Mouse (Mus musculus) embryonic facial prominence, embryonic 14.5 days (tissue): ENCODE results near the gene Gm26602. TPM values are rescaled to one million over a fixed set of nuclear protein-coding genes. Genes with fewer than 3 reads are reported as not detected.

ENCODE experiments used
- ATAC-seq: fragments of 200-750 bp; cut with Nextera tagmentation; 2 replicates; pipeline ENCODE4 v1.8.0; 2017; ENCODE audit warnings: low read depth, moderate number of reproducible peaks, moderate TSS enrichment
- DNase-seq: peaks from one replicate; pipeline ENCODE4 v3.0.0-alpha.2; 2015; ENCODE audit warnings: low spot score
- H3K27ac ChIP-seq: fragments of 300-500 bp; sonication (generic); replicated peaks from 2 replicates; pipeline ENCODE4 v1.5.1; 2014; ENCODE audit warnings: low read depth, mild to moderate bottlenecking, low read length, moderate library complexity
- H3K27me3 ChIP-seq: fragments of 300-500 bp; sonication (generic); replicated peaks from 2 replicates; pipeline ENCODE4 v1.6.1; 2014; ENCODE audit warnings: low read length; ENCODE audit not compliant: control insufficient read depth, insufficient read depth
- H3K36me3 ChIP-seq: fragments of 300-500 bp; sonication (generic); 2 replicates; pipeline ENCODE4 v1.6.1; 2014; ENCODE audit warnings: low read length, mixed read lengths; ENCODE audit not compliant: control insufficient read depth, insufficient read depth
- H3K4me1 ChIP-seq: fragments of 300-500 bp; sonication (generic); 2 replicates; pipeline ENCODE4 v1.6.1; 2014; ENCODE audit warnings: antibody characterized with exemption, low read length; ENCODE audit not compliant: control insufficient read depth, insufficient read depth
- H3K4me2 ChIP-seq: fragments of 300-500 bp; sonication (generic); 2 replicates; pipeline ENCODE4 v1.6.1; 2014; ENCODE audit warnings: low read depth, mild to moderate bottlenecking, low read length, moderate library complexity, mixed read lengths
- H3K4me3 ChIP-seq: fragments of 300-500 bp; sonication (generic); 2 replicates; pipeline ENCODE4 v1.5.1; 2014; ENCODE audit warnings: low read depth, mild to moderate bottlenecking, low read length
- H3K9ac ChIP-seq: fragments of 300-500 bp; sonication (generic); 2 replicates; pipeline ENCODE4 v1.6.1; 2014; ENCODE audit warnings: low read depth, mild to moderate bottlenecking, low read length, moderate library complexity, mixed read lengths
- H3K9me3 ChIP-seq: fragments of 300-500 bp; sonication (generic); 2 replicates; pipeline ENCODE4 v1.6.1; 2016; ENCODE audit warnings: low read length; ENCODE audit not compliant: control insufficient read depth
- WGBS: fragments of 180-500 bp; shearing (Covaris S2); extraction: QIAGEN DNeasy Blood & Tissue Kit; methylation state at CpG from one replicate; pipeline ENCODE4 v1.1.7; 2014; 5-methylcytosine and 5-hydroxymethylcytosine counted together
- polyA plus RNA-seq: library from polyadenylated mRNA; unstranded; fragments of >200 nt; fragmentation: Nextera tagmentation; extraction: Ambion mirVana; gene quantifications from 2 replicates; pipeline ENCODE4 v1.2.1, GENCODE M21; 2014

Gm26602 gene
- polyA plus RNA-seq, 1 experiment from 2014 or later, result 4.1 TPM

DNA sequence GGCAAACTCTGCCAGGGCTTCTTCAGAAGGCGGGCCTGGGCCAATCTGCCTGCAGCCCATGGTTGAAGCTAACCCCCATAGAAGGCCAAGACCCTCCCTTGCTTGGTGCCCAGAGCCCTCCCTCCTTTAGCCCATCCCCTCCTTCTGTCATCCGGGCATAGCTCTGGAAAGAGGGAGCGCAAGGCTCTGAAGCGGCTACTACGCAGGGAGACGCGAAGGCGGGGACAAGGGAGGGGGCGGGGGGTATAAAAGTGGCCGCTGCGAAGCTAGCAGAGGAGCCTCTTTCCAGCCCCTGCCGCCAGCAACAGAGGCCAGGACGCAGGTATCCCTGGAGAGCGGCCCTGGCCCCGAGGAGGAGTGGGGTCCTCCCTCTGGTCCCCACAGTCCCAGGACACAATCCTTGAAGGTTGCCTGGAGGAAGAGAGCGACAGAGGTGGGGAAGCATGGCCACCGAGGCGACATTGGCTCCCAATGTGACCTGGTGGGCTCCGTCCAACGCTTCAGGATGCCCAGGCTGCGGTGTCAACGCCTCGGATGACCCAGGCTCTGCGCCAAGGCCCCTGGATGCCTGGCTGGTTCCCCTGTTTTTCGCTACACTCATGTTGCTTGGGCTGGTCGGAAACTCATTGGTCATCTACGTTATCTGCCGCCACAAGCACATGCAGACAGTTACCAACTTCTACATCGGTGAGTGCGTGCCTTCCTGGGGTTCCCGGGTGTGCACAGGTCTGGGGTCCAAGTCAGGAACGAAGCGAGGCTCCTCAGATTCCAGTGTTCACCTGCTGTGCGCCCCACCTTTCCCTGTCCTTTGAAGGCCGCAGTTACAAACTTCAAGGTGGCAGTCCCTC, 7.8 kb downstream of the Gm26602 start:
- Histone ChIP-seq H3K9ac (peak overlapping the region; percentile 45; the same call in 1 of the 2 replicates), H3K4me1 (peaks cover 21% of the 10 kb centered on the region)
- DNase-seq, result no peak

DNA sequence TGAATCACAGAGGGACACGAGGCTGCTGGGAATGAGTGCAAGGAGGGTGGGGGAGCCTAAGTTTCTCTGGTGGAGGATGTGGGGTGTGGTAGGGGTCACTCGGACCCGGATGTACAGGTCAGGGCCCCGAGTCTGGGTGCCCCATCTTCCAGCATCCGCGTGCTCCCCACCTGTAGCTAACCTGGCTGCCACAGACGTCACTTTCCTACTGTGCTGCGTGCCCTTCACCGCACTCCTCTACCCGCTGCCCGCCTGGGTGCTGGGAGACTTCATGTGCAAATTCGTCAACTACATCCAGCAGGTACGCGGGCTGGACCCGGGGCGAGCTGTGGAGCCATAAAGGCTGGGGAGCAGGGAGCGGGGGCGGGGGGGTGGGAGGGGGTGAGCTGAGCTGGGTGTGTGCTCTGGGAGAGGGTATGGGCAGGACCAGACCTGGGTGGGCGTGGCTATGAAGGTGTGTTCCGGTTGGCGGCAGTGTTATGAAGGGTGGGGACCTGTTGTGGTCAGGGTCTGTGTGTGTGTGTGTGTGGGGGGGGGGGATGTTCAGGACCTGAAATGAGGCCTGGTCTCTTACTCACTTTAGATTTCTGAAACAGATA, 8.7 kb downstream of the Gm26602 start:
- H3K9ac ChIP-seq, result peak overlapping the region; percentile 37; the same call in 1 of the 2 replicates
- peaks cover 21% of the 10 kb centered on the region for H3K4me1 ChIP-seq
- H3K4me3 ChIP-seq, result peak overlapping the region; percentile 17; the same call in 1 of the 2 replicates
- H3K36me3 ChIP-seq, result no peaks in the 10 kb centered on the region
- H3K4me2 ChIP-seq, result peak overlapping the region; percentile 34
- 7% methylated on average over 18 of the region's 21 CpGs for WGBS
- no peak overlapping the region for H3K27ac ChIP-seq
- ATAC-seq (no peak), DNase-seq (no peak)
- no peaks in the 10 kb centered on the region for H3K9me3 ChIP-seq
- H3K27me3 ChIP-seq, result peaks cover 60% of the 10 kb centered on the region

More for the DNA sequence above, 7.8 kb downstream of the Gm26602 start:
- Histone ChIP-seq H3K36me3 (no peaks in the 10 kb centered on the region), H3K9me3 (no peaks in the 10 kb centered on the region), H3K4me2 (peak overlapping the region; percentile 40), H3K27me3 (peaks cover 60% of the 10 kb centered on the region), H3K4me3 (peak overlapping the region; percentile 18), H3K27ac (no peak overlapping the region)
- no peak for ATAC-seq
- 6% methylated on average over 32 of the region's 35 CpGs for WGBS

DNA sequence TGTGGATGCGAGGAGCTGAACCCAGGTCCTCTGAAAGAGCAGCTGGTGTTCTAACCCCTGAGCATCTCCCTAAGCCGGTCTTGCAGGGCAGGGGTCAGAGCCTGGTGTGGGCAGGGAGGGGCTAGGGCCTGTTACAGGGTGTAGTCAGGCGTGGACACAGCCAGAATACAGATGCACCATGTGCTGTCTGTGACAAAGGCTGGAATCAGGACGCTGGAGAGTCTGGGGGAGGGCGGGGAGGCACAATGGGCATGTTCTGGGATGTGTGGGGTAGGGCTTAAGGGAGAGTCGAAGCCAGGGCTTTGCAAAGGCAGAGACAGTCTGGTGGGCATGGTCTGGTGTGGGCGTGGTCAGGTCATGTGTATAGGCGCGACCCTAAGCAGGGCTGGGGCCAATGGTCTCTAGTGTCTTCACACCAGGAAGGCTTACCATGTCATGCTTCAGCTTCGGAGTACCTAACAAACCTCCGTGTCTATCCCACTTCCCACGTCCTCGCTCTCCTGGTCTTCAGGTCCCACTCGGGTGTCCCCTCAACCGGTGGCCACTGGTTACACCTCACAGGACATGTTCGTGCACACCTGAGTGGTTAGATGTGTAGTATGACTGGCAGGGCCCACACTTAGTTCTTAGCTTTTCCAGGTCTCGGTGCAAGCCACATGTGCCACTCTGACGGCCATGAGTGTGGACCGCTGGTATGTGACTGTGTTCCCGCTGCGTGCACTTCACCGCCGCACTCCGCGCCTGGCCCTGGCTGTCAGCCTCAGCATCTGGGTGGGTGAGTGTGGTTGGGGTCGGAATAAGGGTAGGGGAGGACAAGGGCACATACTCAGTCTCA, 9.6 kb downstream of the Gm26602 start:
- Histone ChIP-seq H3K27ac (no peak overlapping the region), H3K27me3 (peaks cover 60% of the 10 kb centered on the region), H3K9ac (no peak overlapping the region), H3K4me1 (peaks cover 21% of the 10 kb centered on the region), H3K36me3 (no peaks in the 10 kb centered on the region), H3K9me3 (no peaks in the 10 kb centered on the region), H3K4me2 (no peak overlapping the region), H3K4me3 (peak overlapping the region; percentile 32)
- no peak for DNase-seq
- WGBS, result 22% methylated on average over 25 of the region's 26 CpGs
- ATAC-seq, result no peak

DNA sequence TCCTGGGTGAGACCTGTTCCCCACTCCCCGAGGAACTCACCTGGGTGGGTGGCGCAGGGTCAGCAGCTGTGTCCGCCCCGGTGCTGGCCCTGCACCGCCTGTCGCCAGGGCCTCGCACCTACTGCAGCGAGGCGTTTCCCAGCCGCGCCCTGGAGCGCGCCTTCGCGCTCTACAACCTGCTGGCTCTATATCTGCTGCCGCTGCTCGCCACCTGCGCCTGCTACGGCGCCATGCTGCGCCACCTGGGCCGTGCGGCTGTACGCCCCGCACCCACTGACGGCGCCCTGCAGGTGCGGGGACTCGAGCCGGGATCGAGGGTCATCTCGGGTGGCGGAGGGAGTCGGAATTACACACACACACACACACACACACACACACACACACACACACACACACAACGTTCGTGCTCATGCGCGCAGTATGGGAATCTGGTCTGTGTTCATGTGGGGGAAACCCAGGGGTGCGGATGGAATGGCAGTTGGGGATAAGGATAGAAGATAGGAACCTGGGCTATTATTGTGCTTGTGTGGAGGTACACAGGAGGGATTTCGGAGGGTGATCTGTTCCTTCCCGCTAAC, 10.4 kb downstream of the Gm26602 start, which contains the start of gene R3hdm4:
R3hdm4 (minus strand) TSS at position 251 of the 578 bp plus-strand sequence.
- no peak within 1 kb of the TSS for H3K27ac ChIP-seq
- DNase-seq, result no peak
- H3K9ac ChIP-seq, result no peak within 1 kb of the TSS; the same call in 1 of the 2 replicates
- H3K27me3 ChIP-seq, result peaks cover 60% of the 10 kb centered on the region
- 6% methylated on average over 14 of the region's 41 CpGs for WGBS
- H3K4me1 ChIP-seq, result peaks cover 18% of the 10 kb centered on the region
- no peaks in the 10 kb centered on the region for H3K9me3 ChIP-seq
- peak within 1 kb of the TSS; percentile 49 for H3K4me2 ChIP-seq
- H3K4me3 ChIP-seq, result peak within 1 kb of the TSS; percentile 32
- no peaks in the 10 kb centered on the region for H3K36me3 ChIP-seq
- ATAC-seq, result no peak

DNA sequence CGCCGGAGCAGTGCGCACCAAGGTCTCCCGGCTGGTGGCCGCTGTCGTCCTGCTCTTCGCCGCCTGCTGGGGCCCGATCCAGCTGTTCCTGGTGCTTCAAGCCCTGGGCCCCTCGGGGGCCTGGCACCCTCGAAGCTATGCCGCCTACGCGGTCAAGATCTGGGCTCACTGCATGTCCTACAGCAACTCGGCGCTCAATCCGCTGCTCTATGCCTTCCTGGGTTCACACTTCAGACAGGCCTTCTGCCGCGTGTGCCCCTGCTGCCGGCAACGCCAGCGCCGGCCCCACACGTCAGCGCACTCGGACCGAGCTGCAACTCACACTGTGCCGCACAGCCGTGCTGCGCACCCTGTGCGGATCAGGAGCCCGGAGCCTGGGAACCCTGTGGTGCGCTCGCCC, 10.9 kb downstream of the Gm26602 start:
- Histone ChIP-seq H3K4me3 (peak overlapping the region; percentile 32), H3K36me3 (no peaks in the 10 kb centered on the region), H3K9me3 (no peaks in the 10 kb centered on the region), H3K4me2 (peak overlapping the region; percentile 49), H3K4me1 (peaks cover 18% of the 10 kb centered on the region), H3K27me3 (peaks cover 60% of the 10 kb centered on the region), H3K27ac (no peak overlapping the region), H3K9ac (no peak overlapping the region; the same call in 1 of the 2 replicates)
- peak; percentile 27 for DNase-seq
- WGBS, result 1% methylated on average over 21 of the region's 34 CpGs
- no peak for ATAC-seq

DNA sequence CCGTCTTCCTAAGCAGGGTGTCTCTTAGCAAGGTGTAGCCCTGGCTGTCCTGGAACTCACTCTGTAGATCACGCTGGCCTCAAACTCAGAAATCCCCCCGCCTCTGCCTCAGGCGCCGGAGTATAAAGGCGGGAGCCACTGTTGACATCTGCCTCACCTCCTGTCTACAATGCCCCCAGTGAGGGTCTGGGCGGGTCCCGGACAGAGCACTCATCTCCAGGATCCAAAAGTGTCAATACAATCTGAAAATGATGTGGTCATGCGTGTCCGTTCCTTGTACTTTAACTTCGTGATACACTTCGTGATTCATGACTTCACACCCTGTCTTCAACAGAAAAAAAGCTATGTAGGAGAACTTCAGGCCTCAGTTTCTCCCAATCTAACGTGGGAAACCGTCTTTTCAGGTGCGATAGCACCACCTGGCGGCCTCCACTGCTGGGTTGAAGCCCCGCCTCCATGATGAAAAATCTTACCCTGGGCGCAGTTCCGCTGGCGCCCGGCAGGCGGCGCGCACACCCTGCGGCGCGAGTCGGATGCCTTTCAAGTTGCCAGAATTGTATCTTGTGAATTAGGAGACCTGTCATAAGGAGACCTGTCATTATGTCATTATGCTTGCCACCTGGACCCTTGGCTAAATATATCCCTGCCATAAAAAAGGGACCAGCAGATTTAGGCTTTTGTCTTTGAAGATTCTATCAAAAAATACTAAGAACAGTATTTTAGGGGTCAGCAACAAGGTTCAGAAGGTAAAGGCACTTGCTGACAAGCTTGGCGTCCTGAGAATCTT, 14.5 kb downstream of the Gm26602 start:
- Histone ChIP-seq H3K27me3 (peaks cover 32% of the 10 kb centered on the region), H3K4me2 (peak overlapping the region; percentile 94; the same call in 1 of the 2 replicates), H3K4me1 (peaks cover 25% of the 10 kb centered on the region), H3K36me3 (0 out of 2 replicates have a peak, but pooled peaks cover under 1% of the 10 kb centered on the region), H3K4me3 (peak overlapping the region; percentile 85; the same call in 1 of the 2 replicates), H3K9me3 (no peaks in the 10 kb centered on the region), H3K27ac (0 out of 2 replicates have a peak overlapping the region, but pooled peaks have one; percentile 94), H3K9ac (no peak overlapping the region)
- 10% methylated on average over 29 of the region's 29 CpGs for WGBS
- peak; percentile 88 for DNase-seq
- ATAC-seq, result no peak; the same call in 1 of the 2 replicates

DNA sequence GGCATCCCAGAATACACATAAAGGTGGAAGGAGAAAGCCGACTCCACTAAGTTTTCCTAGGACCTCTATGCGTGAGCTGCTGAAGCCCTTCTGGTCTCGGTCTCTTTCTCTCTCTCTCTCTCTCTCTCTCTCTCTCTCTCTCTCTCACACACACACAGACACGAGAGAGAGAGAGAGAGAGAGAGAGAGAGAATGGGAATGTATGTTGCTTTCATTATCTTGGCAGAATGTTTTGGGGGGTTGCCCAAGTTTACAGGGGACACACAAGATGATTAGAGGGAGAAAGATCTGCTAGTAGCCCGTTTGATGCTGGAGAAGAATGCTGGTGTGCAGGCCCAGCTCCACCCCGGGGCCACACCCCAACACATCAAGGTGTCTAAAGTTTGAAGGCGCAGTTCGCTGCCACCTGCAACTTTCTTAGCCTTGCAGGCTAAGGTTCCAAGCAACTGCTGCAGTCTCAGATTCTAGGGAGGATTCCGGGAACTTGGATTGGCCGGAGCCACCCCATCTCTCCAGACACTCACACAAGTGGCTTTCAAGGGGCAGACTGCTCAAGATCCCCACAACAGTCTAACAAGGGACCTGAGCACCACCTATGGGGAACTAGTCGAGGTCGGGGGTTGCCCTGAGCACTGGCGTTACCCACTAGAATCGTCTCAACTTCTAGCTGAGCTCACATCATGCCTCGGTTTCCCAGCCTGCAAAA, 15.3 kb downstream of the Gm26602 start:
- H3K27ac ChIP-seq, result peak overlapping the region; percentile 94
- DNase-seq, result no peak

More for the DNA sequence above, 15.3 kb downstream of the Gm26602 start:
- Histone ChIP-seq H3K4me2 (peak overlapping the region; percentile 94), H3K4me1 (peaks cover 20% of the 10 kb centered on the region), H3K9me3 (no peaks in the 10 kb centered on the region), H3K9ac (peak overlapping the region; percentile 91), H3K4me3 (peak overlapping the region; percentile 85), H3K27me3 (peaks cover 24% of the 10 kb centered on the region), H3K36me3 (0 out of 2 replicates have a peak, but pooled peaks cover 8% of the 10 kb centered on the region)
- WGBS, result 9% methylated on average over 13 of the region's 15 CpGs
- peak; percentile 2; the same call in 1 of the 2 replicates for ATAC-seq
